Mouse (Mus musculus): Measurements from ENCODE around the gene Pakap. TPM values are rescaled to one million over a fixed set of nuclear protein-coding genes. Genes with fewer than 3 reads are reported as not detected.

Pakap gene
- polyA plus RNA-seq, 1 experiment, result not detected

- H3K27ac ChIP-seq (ENCODE audit: insufficient read depth, low read depth, low read length), result no peak overlapping the region
- TF ChIP-seq CTCF (IDR thresholded peaks at IDR 0.05; ENCODE audit: insufficient read depth, low read depth, low read length) (no peak), POLR2A (IDR thresholded peaks at IDR 0.05; ENCODE audit: insufficient read depth, low read depth, low read length) (no peak)
- 61% methylated on average over 7 of the region's 7 CpGs for WGBS
- no peak overlapping the region for H3K4me3 ChIP-seq (ENCODE audit: insufficient read depth, low read depth, low read length)
- no peaks in the 10 kb centered on the region for H3K4me1 ChIP-seq (ENCODE audit: control insufficient read depth, insufficient read depth, low read length)
These were observed 152.9 kb downstream of the Pakap start for GRCm38 (mm10) chr4:57720869-57721361.

GRCm38 (mm10) chr4:57722296-57722695 is 154.3 kb downstream of the Pakap start:
- Histone ChIP-seq H3K4me1 (ENCODE audit: control insufficient read depth, insufficient read depth, low read length) (no peaks in the 10 kb centered on the region), H3K4me3 (ENCODE audit: insufficient read depth, low read depth, low read length) (no peak overlapping the region), H3K27ac (ENCODE audit: insufficient read depth, low read depth, low read length) (no peak overlapping the region)
- TF ChIP-seq POLR2A (IDR thresholded peaks at IDR 0.05; ENCODE audit: insufficient read depth, low read depth, low read length) (no peak), CTCF (IDR thresholded peaks at IDR 0.05; ENCODE audit: insufficient read depth, low read depth, low read length) (no peak)
- WGBS, result 92% methylated on average over 4 of the region's 4 CpGs

- no peak for TF ChIP-seq POLR2A (IDR thresholded peaks at IDR 0.05; ENCODE audit: insufficient read depth, low read depth, low read length)
- no peak for TF ChIP-seq CTCF (IDR thresholded peaks at IDR 0.05; ENCODE audit: insufficient read depth, low read depth, low read length)
These were observed 155.7 kb downstream of the Pakap start for GRCm38 (mm10) chr4:57723659-57724058.

GRCm38 (mm10) chr4:57725569-57725968 is 157.6 kb downstream of the Pakap start:
- no peaks in the 10 kb centered on the region; the same call in 1 of the 2 replicates for H3K4me1 ChIP-seq (ENCODE audit: control insufficient read depth, insufficient read depth, low read length)
- TF ChIP-seq POLR2A (IDR thresholded peaks at IDR 0.05; ENCODE audit: insufficient read depth, low read depth, low read length) (no peak), CTCF (IDR thresholded peaks at IDR 0.05; ENCODE audit: insufficient read depth, low read depth, low read length) (no peak)
- 91% methylated on average over 1 of the region's 1 CpGs for WGBS
- no peak overlapping the region for H3K4me3 ChIP-seq (ENCODE audit: insufficient read depth, low read depth, low read length)
- no peak overlapping the region for H3K27ac ChIP-seq (ENCODE audit: insufficient read depth, low read depth, low read length)

More at GRCm38 (mm10) chr4:57723659-57724058, 155.7 kb downstream of the Pakap start:
- Histone ChIP-seq H3K27ac (ENCODE audit: insufficient read depth, low read depth, low read length) (no peak overlapping the region), H3K4me3 (ENCODE audit: insufficient read depth, low read depth, low read length) (no peak overlapping the region), H3K4me1 (ENCODE audit: control insufficient read depth, insufficient read depth, low read length) (no peaks in the 10 kb centered on the region)
- WGBS, result 51% methylated on average over 2 of the region's 2 CpGs

GRCm38 (mm10) chr4:57728611-57729183 is 160.7 kb downstream of the Pakap start:
- WGBS, result 82% methylated on average over 4 of the region's 4 CpGs
- no peak overlapping the region for H3K4me3 ChIP-seq (ENCODE audit: insufficient read depth, low read depth, low read length)
- TF ChIP-seq POLR2A (IDR thresholded peaks at IDR 0.05; ENCODE audit: insufficient read depth, low read depth, low read length) (no peak), CTCF (IDR thresholded peaks at IDR 0.05; ENCODE audit: insufficient read depth, low read depth, low read length) (no peak)
- H3K27ac ChIP-seq (ENCODE audit: insufficient read depth, low read depth, low read length), result no peak overlapping the region
- H3K4me1 ChIP-seq (ENCODE audit: control insufficient read depth, insufficient read depth, low read length), result peaks cover 3% of the 10 kb centered on the region

GRCm38 (mm10) chr4:57730047-57730446 is 162.1 kb downstream of the Pakap start:
- H3K27ac ChIP-seq (ENCODE audit: insufficient read depth, low read depth, low read length), result no peak overlapping the region
- WGBS, result 84% methylated on average over 6 of the region's 6 CpGs
- TF ChIP-seq POLR2A (IDR thresholded peaks at IDR 0.05; ENCODE audit: insufficient read depth, low read depth, low read length) (no peak), CTCF (IDR thresholded peaks at IDR 0.05; ENCODE audit: insufficient read depth, low read depth, low read length) (no peak)
- H3K4me1 ChIP-seq (ENCODE audit: control insufficient read depth, insufficient read depth, low read length), result peaks cover 3% of the 10 kb centered on the region
- no peak overlapping the region for H3K4me3 ChIP-seq (ENCODE audit: insufficient read depth, low read depth, low read length)

- no peak for TF ChIP-seq CTCF (IDR thresholded peaks at IDR 0.05; ENCODE audit: insufficient read depth, low read depth, low read length)
- no peak for TF ChIP-seq POLR2A (IDR thresholded peaks at IDR 0.05; ENCODE audit: insufficient read depth, low read depth, low read length)
- 85% methylated on average over 11 of the region's 11 CpGs for WGBS
- Histone ChIP-seq H3K4me3 (ENCODE audit: insufficient read depth, low read depth, low read length) (no peak overlapping the region), H3K4me1 (ENCODE audit: control insufficient read depth, insufficient read depth, low read length) (peaks cover 3% of the 10 kb centered on the region), H3K27ac (ENCODE audit: insufficient read depth, low read depth, low read length) (no peak overlapping the region)
These were observed 163.0 kb downstream of the Pakap start for GRCm38 (mm10) chr4:57730801-57731598.

- Histone ChIP-seq H3K4me3 (ENCODE audit: insufficient read depth, low read depth, low read length) (no peak overlapping the region), H3K27ac (ENCODE audit: insufficient read depth, low read depth, low read length) (no peak overlapping the region), H3K4me1 (ENCODE audit: control insufficient read depth, insufficient read depth, low read length) (peaks cover 3% of the 10 kb centered on the region)
- TF ChIP-seq CTCF (IDR thresholded peaks at IDR 0.05; ENCODE audit: insufficient read depth, low read depth, low read length) (no peak), POLR2A (IDR thresholded peaks at IDR 0.05; ENCODE audit: insufficient read depth, low read depth, low read length) (no peak)
- 90% methylated on average over 5 of the region's 5 CpGs for WGBS
These were observed 164.4 kb downstream of the Pakap start for GRCm38 (mm10) chr4:57732351-57732750.

- TF ChIP-seq CTCF (IDR thresholded peaks at IDR 0.05; ENCODE audit: insufficient read depth, low read depth, low read length), result no peak
- no peak for TF ChIP-seq POLR2A (IDR thresholded peaks at IDR 0.05; ENCODE audit: insufficient read depth, low read depth, low read length)
- 69% methylated on average over 3 of the region's 3 CpGs for WGBS
- H3K4me3 ChIP-seq (ENCODE audit: insufficient read depth, low read depth, low read length), result no peak overlapping the region
- peaks cover 3% of the 10 kb centered on the region for H3K4me1 ChIP-seq (ENCODE audit: control insufficient read depth, insufficient read depth, low read length)
- H3K27ac ChIP-seq (ENCODE audit: insufficient read depth, low read depth, low read length), result no peak overlapping the region
These were observed 165.5 kb downstream of the Pakap start for GRCm38 (mm10) chr4:57733445-57733844.
